Mouse (Mus musculus) embryonic facial prominence, embryonic 14.5 days (tissue): ENCODE measurements around the gene Ly6g5c. TPM values are rescaled to one million over a fixed set of nuclear protein-coding genes. Genes with fewer than 3 reads are reported as not detected.
A peak's percentile ranks its signal among the peaks of the same experiment; 100 is the strongest.

ENCODE experiments used
- ATAC-seq: fragments of 200-750 bp; cut with Nextera tagmentation; 2 replicates; pipeline ENCODE4 v1.8.0; 2017; ENCODE audit warnings: low read depth, moderate number of reproducible peaks, moderate TSS enrichment
- DNase-seq: peaks from one replicate; pipeline ENCODE4 v3.0.0-alpha.2; 2015; ENCODE audit warnings: low spot score
- H3K27ac ChIP-seq: fragments of 300-500 bp; sonication (generic); replicated peaks from 2 replicates; pipeline ENCODE4 v1.5.1; 2014; ENCODE audit warnings: low read depth, mild to moderate bottlenecking, low read length, moderate library complexity
- H3K27me3 ChIP-seq: fragments of 300-500 bp; sonication (generic); replicated peaks from 2 replicates; pipeline ENCODE4 v1.6.1; 2014; ENCODE audit warnings: low read length; ENCODE audit not compliant: control insufficient read depth, insufficient read depth
- H3K36me3 ChIP-seq: fragments of 300-500 bp; sonication (generic); 2 replicates; pipeline ENCODE4 v1.6.1; 2014; ENCODE audit warnings: low read length, mixed read lengths; ENCODE audit not compliant: control insufficient read depth, insufficient read depth
- H3K4me1 ChIP-seq: fragments of 300-500 bp; sonication (generic); 2 replicates; pipeline ENCODE4 v1.6.1; 2014; ENCODE audit warnings: antibody characterized with exemption, low read length; ENCODE audit not compliant: control insufficient read depth, insufficient read depth
- H3K4me2 ChIP-seq: fragments of 300-500 bp; sonication (generic); 2 replicates; pipeline ENCODE4 v1.6.1; 2014; ENCODE audit warnings: low read depth, mild to moderate bottlenecking, low read length, moderate library complexity, mixed read lengths
- H3K4me3 ChIP-seq: fragments of 300-500 bp; sonication (generic); 2 replicates; pipeline ENCODE4 v1.5.1; 2014; ENCODE audit warnings: low read depth, mild to moderate bottlenecking, low read length
- H3K9ac ChIP-seq: fragments of 300-500 bp; sonication (generic); 2 replicates; pipeline ENCODE4 v1.6.1; 2014; ENCODE audit warnings: low read depth, mild to moderate bottlenecking, low read length, moderate library complexity, mixed read lengths
- H3K9me3 ChIP-seq: fragments of 300-500 bp; sonication (generic); 2 replicates; pipeline ENCODE4 v1.6.1; 2016; ENCODE audit warnings: low read length; ENCODE audit not compliant: control insufficient read depth
- WGBS: fragments of 180-500 bp; shearing (Covaris S2); extraction: QIAGEN DNeasy Blood & Tissue Kit; methylation state at CpG from one replicate; pipeline ENCODE4 v1.1.7; 2014; 5-methylcytosine and 5-hydroxymethylcytosine counted together
- polyA plus RNA-seq: library from polyadenylated mRNA; unstranded; fragments of >200 nt; fragmentation: Nextera tagmentation; extraction: Ambion mirVana; gene quantifications from 2 replicates; pipeline ENCODE4 v1.2.1, GENCODE M21; 2014

The Ly6g5c gene
- polyA plus RNA-seq, 1 experiment from 2014 or later = not detected

DNA sequence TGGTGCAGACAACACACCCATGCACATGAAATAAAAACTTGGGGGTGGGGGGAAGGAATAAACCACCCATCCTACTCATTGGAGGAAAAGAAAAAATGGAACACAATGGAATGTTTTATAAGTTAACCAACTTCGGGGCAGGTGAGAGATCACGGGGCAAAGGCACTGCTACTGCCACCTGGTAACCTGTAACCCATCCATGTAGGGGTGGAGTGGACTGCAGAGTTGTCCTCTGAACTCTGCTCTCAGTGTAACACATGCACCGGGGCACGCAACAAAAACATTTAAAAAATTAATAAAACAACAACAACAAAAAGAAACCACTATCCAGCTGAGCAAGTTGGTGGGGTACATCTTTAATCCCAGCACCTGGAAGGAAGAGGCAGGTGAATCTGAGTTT lies 44.0 kb downstream of the Ly6g5c start:
- Histone ChIP-seq H3K9me3 (no peaks in the 10 kb centered on the region), H3K4me1 (no peaks in the 10 kb centered on the region), H3K27me3 (no peaks in the 10 kb centered on the region), H3K4me3 (no peak overlapping the region), H3K36me3 (peaks cover 98% of the 10 kb centered on the region), H3K9ac (no peak overlapping the region), H3K27ac (no peak overlapping the region), H3K4me2 (no peak overlapping the region)
- WGBS = 95% methylated on average over 4 of the region's 4 CpGs
- ATAC-seq = no peak
- no peak for DNase-seq

DNA sequence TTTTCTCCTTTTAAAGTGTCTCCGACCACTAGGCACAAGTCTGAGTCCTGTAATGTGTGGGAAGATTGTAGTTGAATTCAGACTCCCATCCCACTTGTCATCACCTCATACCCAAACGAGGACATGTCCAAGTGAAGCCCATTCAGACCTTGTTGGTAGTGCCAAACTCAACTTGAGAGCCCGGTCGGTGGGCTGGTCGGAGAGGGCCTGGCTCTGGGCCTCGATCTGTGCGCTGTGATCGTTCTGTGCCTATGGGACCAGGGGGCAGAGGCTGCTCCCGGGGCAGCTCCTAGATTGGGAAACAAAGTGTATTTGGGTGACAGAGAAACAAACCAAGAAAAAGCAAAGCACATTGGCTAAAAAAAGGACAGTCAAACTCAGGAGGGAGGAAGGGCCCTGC lies 45.0 kb downstream of the Ly6g5c start:
- DNase-seq (no peak), ATAC-seq (no peak)
- Histone ChIP-seq H3K36me3 (peaks cover 98% of the 10 kb centered on the region), H3K4me3 (no peak overlapping the region), H3K9me3 (no peaks in the 10 kb centered on the region), H3K4me1 (no peaks in the 10 kb centered on the region), H3K4me2 (no peak overlapping the region), H3K27ac (no peak overlapping the region), H3K27me3 (no peaks in the 10 kb centered on the region), H3K9ac (no peak overlapping the region)
- 87% methylated on average over 9 of the region's 9 CpGs for WGBS

DNA sequence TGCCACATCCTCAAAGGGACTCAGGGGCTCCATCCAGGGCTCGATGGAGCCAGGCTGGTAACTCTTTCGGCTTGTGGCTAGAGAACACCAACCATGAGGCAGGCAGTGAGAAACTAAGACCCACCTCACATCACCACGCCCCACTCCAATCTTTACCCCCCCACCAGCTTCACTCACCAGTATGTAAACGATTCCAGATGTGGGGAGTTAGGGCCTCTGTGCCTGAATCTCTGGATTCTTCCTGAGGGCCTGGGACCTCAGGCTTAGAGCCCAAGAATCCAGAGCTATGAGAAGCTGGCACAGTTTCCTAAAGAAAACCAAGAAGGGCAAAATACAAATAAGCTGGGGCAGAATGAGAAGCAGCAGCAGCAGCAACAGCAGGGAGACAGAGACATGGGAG lies 45.9 kb downstream of the Ly6g5c start:
- H3K9me3 ChIP-seq = no peaks in the 10 kb centered on the region
- WGBS = 60% methylated on average over 3 of the region's 4 CpGs
- H3K27ac ChIP-seq = 0 out of 2 replicates have a peak overlapping the region, but pooled peaks have one; percentile 30
- H3K4me2 ChIP-seq = no peak overlapping the region
- DNase-seq = peak; percentile 56
- no peak overlapping the region for H3K4me3 ChIP-seq
- peaks cover 98% of the 10 kb centered on the region for H3K36me3 ChIP-seq
- no peaks in the 10 kb centered on the region for H3K4me1 ChIP-seq
- no peak overlapping the region for H3K9ac ChIP-seq
- no peaks in the 10 kb centered on the region for H3K27me3 ChIP-seq
- 0 out of 2 replicates have a peak, but pooled peaks have one; percentile 13 for ATAC-seq

DNA sequence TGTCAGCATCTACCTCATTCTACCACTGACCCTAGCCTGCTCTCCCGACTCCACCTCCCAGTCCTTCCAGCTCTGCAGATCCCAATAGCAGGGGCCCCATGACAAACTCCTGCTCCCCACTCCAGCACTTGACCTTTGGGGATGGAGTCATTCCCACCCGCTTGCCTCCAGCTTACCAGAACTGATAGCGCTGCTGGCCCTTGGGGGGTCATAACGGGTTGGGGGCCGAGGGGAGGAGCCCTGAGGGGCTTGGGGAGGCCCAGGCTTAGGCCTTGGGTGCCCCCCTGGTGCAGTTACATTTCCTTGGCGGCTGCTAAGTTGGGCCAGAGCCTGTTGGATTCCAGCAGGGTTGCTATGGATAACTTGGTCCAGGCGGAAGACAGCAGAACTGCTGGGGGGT lies 46.5 kb downstream of the Ly6g5c start:
- peaks cover 98% of the 10 kb centered on the region for H3K36me3 ChIP-seq
- H3K9ac ChIP-seq = no peak overlapping the region
- no peaks in the 10 kb centered on the region for H3K9me3 ChIP-seq
- no peak overlapping the region for H3K4me3 ChIP-seq
- no peaks in the 10 kb centered on the region for H3K4me1 ChIP-seq
- no peak overlapping the region for H3K4me2 ChIP-seq
- H3K27me3 ChIP-seq = no peaks in the 10 kb centered on the region
- H3K27ac ChIP-seq = 0 out of 2 replicates have a peak overlapping the region, but pooled peaks have one; percentile 30
- DNase-seq = no peak
- ATAC-seq = 0 out of 2 replicates have a peak, but pooled peaks have one; percentile 3
- WGBS = 89% methylated on average over 7 of the region's 7 CpGs

DNA sequence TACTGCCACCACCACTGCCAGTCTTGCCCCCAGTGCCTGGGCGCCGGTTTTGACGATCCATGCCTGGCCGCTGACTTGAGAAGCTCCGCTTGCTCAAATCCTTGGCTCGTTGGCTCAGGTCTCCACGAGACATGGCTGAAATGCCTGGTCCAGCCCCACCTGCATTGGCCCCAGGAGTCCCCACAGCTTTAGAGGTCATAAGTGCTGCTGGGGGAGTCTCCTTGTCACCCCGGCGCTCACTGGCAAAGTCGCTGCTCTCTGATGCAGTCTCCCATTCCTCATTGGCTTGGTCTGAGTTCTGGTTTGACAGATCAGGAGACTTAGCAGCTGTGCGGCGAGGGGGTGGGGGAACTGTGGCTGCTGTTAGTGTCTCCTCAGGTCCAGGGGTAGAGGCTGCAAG lies 47.4 kb downstream of the Ly6g5c start:
- H3K9ac ChIP-seq = peak overlapping the region; percentile 46; the same call in 1 of the 2 replicates
- peaks cover 98% of the 10 kb centered on the region for H3K36me3 ChIP-seq
- H3K9me3 ChIP-seq = no peaks in the 10 kb centered on the region
- no peaks in the 10 kb centered on the region for H3K4me1 ChIP-seq
- H3K4me2 ChIP-seq = no peak overlapping the region
- H3K27ac ChIP-seq = peak overlapping the region; percentile 5; the same call in 1 of the 2 replicates
- H3K27me3 ChIP-seq = no peaks in the 10 kb centered on the region
- no peak for ATAC-seq
- 92% methylated on average over 12 of the region's 12 CpGs for WGBS
- no peak for DNase-seq
- H3K4me3 ChIP-seq = no peak overlapping the region

DNA sequence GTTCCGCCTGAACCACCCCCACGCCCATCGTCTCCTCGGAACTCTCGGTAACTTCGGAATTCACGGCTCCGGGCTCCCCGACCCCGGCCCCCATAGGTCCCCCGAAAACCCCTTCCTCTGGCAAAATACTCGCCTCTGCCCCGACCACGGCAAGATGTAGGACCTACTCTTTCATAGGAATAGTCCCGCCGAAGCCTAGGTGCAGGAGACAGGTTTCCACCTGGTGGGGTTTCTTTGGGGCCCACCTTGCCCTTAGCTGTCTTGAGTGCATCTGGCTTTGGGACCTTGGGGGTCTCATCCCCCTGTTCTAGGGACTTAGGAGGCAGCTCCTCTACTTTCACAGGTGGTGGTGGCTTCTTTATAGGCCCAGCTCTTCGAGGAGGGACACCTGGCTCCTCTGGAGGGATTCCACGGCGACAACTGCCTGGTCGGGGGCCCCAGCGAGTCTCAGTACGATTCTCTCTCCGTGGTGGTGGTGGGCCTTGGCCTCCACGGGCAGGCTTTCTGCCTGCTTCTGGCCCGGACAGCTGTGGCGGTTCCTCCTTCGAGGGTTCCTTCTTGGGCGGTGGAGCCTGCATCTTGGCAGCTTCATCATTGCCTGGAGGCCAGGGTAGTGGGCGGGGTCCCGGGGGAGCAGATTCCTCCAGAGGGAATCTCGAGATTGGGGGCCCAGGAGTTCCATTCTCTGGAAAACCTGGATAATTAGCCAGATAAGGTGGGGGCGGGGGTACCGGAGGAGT lies 48.6 kb downstream of the Ly6g5c start:
- no peaks in the 10 kb centered on the region for H3K9me3 ChIP-seq
- WGBS = 90% methylated on average over 33 of the region's 33 CpGs

DNA sequence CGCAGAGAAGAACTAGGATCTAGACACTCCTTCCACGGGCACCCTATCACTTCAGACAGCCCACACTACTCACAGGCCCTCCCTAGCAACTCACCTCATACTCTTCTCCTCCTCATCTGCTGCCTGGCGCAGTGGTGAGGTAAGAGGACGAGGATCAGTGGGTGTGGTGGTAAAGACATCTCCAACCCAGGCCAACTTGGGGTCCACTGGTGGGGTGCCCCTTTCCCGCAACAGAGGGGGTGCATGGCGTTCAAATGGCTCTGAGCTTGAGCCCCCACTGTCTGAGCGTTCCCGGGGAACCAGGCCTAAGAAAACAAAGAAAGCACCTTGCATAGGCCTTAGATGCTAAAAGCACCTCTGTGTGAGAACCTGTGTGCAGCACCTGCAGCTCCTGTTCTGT lies 49.2 kb downstream of the Ly6g5c start:
- H3K27me3 ChIP-seq = no peaks in the 10 kb centered on the region
- no peaks in the 10 kb centered on the region for H3K9me3 ChIP-seq
- no peak overlapping the region for H3K9ac ChIP-seq
- DNase-seq = no peak
- WGBS = 89% methylated on average over 8 of the region's 8 CpGs
- no peak for ATAC-seq
- H3K36me3 ChIP-seq = peaks cover 100% of the 10 kb centered on the region
- no peak overlapping the region for H3K4me3 ChIP-seq
- no peak overlapping the region for H3K27ac ChIP-seq
- H3K4me1 ChIP-seq = peaks cover 3% of the 10 kb centered on the region; the same call in 1 of the 2 replicates
- no peak overlapping the region for H3K4me2 ChIP-seq

More for the DNA sequence above, 48.6 kb downstream of the Ly6g5c start:
- Histone ChIP-seq H3K4me3 (no peak overlapping the region), H3K9ac (no peak overlapping the region), H3K36me3 (peaks cover 100% of the 10 kb centered on the region), H3K27ac (no peak overlapping the region), H3K4me2 (no peak overlapping the region), H3K4me1 (no peaks in the 10 kb centered on the region), H3K27me3 (no peaks in the 10 kb centered on the region)
- ATAC-seq (no peak), DNase-seq (no peak)

DNA sequence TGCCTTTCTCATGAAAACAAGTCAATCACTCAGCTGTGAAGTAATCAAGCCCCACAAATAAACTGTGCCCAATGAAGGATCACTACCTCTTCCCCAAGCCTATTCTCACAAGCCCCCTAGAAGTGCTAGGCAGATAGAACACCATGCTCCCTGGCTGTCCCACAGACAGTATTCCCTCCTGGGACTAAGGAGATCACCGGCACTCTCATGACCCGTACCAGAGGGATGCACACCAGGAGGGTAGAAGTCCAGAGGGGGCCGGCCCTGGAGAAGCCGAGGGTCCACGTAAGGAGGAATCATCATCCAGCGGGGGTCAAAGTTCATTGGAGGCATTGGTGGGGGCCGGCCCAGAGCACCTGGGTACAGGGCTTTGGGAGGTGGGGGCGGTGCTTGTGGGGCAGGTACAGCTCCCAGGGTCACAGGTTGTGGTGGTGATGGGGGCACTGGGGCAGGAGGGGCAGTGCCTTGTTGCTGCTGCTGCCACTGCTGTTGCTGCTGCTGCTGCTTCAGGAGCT lies 49.6 kb downstream of the Ly6g5c start:
- WGBS = 90% methylated on average over 8 of the region's 8 CpGs
- no peak for DNase-seq
- H3K27ac ChIP-seq = no peak overlapping the region
- peaks cover 96% of the 10 kb centered on the region for H3K36me3 ChIP-seq
- peaks cover 7% of the 10 kb centered on the region for H3K4me1 ChIP-seq
- H3K4me3 ChIP-seq = no peak overlapping the region
- no peak overlapping the region for H3K9ac ChIP-seq
- no peaks in the 10 kb centered on the region for H3K27me3 ChIP-seq
- no peaks in the 10 kb centered on the region for H3K9me3 ChIP-seq
- no peak for ATAC-seq
- no peak overlapping the region for H3K4me2 ChIP-seq
